Mouse (Mus musculus) left cerebral cortex, adult 9 months (tissue): ENCODE data around the gene Papss1.

Source experiments
- DNase-seq, 2 experiments: peaks; one replicate each; pipeline ENCODE4 v3.0.0; 2022; ENCODE audit warnings: low spot score in 2 of 2

The Papss1 gene

GRCm38 (mm10) chr3:131634091-131634490, 69.5 kb downstream of the Papss1 start:
- DNase-seq: no peak

DNA sequence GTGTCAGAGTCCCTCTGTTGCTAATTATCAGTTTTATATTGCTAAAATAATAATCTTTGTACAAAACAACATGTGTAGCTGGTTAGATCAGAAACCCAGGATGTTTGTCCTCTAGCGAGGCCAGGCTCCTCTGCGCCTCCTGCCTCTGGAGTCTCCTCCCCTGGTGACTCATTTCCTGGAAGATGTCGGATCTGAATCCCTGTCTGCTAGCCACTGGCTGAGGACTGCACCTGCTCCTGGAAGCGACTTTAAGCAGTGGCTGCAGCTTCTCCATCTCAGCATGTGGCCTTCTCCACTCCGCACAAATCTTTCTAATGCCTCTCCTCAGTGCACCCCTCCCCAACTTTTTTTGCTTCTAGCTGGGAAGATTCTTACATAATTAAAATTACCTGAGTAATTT, 71.6 kb downstream of the Papss1 start:
- DNase-seq: no peak

DNA sequence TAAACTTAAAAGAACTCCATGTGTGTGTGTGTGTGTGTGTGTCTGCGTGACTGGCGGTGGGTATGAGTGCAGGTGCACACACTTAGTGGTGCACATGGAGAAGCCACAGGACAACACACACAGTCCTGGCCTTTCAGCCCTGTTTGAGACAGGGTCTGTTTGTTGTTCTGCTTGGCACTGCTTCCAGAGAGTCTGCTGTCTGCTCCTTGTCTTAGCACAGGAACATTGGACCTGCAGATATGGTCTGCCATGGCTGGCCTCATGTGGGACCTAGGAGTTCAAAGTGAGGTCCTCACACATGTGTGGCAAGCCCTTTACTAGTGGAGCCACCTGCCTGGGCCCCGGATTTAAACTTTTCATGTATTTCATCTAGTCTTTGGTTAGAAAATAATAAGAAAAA, 72.4 kb downstream of the Papss1 start:
- DNase-seq: no peak

- no peak for DNase-seq
Observed at GRCm38 (mm10) chr3:131637664-131638063, 73.1 kb downstream of the Papss1 start.

GRCm38 (mm10) chr3:131638216-131638615, 73.6 kb downstream of the Papss1 start:
- DNase-seq: no peak

DNA sequence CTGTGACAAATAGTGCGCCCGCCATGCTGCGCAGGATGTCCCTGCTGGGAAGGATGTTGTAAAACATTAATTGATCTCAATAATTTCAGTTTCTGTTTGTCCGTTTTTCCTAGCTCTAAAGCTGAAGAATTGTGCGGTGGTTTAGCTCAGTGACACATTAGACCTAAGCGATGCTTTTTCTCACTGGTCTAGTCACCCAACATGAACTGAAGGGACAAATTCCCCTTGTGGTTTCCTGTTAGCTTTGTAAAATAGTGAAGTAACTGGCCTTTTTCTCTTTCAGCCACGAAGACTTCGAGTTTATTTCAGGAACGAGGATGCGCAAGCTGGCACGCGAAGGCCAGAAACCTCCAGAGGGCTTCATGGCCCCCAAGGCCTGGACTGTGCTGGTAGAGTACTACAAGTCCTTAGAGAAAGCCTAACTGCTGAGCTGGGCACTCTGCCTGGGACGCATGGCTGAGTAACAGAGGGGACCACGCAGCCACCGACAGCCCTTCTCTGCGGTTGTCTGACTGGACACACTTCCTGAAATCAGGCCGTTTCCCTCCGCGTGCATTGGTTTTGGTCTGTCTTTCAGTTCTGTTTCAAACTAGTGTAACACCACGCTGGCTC, 78.2 kb downstream of the Papss1 start:
- DNase-seq: peak; percentile 22 to 58

- DNase-seq: no peak
Observed at GRCm38 (mm10) chr3:131645203-131645602, 80.6 kb downstream of the Papss1 start.

- no peak for DNase-seq
Observed at GRCm38 (mm10) chr3:131654366-131654765, 89.8 kb downstream of the Papss1 start.

GRCm38 (mm10) chr3:131656032-131656431, 91.5 kb downstream of the Papss1 start:
- no peak for DNase-seq

DNA sequence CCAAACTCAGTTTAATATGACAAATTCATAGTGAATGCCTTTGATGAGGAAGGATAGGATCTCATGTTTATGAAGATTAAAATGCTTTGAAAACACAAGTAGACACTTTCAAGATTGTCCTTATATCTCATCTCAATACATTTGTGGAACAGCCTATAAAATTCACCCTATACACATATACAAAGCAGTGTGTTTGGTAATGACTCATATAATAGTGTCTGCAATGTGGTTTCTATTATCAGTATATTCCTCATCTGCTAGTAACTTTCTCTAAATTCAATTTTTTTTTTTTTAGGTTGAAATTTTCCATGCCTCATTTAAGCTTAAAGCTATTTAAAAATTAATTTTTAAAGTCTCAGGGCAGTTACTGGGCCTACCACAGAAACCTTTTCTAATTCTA, 95.6 kb downstream of the Papss1 start:
- DNase-seq: no peak

DNA sequence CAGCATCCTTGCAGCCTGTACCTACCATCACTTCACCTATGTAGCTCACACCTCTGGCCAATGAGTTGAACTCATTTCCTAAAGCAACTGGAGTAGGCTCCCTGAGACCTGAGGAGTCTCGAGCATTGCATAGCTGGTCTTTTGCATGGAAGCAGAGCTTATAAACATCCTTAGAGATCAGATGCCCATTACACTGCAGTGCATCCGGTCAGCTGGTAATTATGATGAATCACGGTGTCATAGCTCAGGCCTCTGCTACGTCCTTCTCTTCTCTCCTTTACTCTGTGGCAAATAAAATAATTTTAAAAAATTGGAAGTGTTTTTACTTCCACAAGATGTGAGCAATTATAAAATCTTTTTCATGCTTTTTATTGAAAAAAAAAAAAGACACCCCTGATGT, 96.1 kb downstream of the Papss1 start:
- DNase-seq: no peak

- no peak for DNase-seq
Observed at GRCm38 (mm10) chr3:131662589-131663148, 98.1 kb downstream of the Papss1 start.

DNA sequence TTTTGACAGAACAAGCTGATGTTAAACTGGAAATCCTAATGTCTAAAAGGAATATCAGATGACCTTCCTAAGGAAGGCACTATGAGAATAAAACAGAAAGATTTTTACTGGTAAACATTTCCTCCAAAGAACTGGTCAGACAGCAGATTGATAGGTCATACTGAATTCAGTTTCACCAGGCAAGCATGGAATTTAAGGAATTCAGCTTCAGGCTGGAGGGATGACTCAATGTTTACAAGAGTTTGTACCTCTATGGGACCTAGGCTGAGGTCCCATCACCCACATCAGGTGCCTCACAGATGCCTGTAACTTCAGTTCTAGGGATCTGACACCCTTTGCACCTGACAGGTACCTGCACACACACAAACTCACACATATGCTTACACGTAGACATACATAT, 105.3 kb downstream of the Papss1 start:
- no peak for DNase-seq

DNA sequence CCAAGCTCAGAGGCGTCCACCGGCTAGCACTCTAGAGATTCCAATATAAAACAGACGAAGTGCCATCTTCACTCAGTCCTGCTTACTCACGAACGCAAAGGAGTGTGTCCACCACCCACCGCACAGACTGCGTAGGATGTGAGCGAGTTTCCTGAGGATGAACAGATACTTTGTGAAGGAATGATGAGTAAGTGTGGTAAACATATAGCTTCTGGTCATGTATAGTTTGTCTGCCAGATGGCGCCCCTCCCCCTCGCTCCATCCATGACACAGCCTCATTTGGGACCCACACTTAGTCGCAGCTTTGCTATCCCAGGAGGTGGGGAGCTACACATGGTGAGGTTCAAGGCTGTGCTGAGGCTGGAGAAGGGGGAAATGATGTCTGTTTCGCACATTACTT, 121.5 kb downstream of the Papss1 start:
- DNase-seq: peak; percentile 53 to 88

DNA sequence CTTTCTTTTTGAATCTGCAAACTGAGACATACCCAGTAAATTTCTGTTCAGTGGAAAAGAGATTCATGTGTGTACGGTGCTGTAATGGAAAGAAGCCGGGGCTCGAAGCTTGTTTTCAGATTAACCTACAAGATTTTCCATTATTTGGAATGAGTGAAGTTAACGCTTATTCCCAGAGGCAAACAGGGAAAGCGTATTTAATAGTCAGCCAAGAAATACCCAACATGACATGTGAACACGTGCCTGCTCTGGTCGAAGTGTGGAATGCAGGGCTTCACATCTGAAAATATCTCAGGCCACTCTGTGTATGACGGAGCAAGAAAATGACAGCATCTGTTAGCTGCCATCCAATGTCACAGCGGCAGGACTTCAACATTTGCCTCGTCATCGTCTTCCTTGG, 125.4 kb downstream of the Papss1 start:
- DNase-seq: no peak

- DNase-seq: no peak
Observed at GRCm38 (mm10) chr3:131690543-131690942, 126.0 kb downstream of the Papss1 start.

DNA sequence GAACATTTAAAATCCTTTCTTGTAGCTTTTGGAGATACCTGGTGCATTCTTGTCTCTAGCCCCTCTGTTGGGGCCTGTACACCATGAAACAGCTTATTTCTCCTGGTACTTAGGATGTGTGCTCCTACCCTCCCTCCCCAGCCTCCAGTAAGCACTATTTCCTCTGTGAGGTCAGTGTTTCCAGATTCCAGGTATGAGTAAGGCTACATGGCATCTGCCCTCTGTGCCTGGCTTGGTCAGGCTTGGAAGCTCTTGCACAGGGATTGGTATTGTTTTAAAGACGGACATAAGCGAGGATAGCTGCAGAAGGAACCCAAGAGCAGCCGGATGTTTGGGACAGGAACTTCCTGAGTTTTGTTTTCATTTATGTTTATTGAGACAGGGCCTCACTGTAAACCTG, 126.6 kb downstream of the Papss1 start:
- no peak for DNase-seq
